Mouse (Mus musculus): ENCODE results near the gene 6030452D12Rik.

DNA sequence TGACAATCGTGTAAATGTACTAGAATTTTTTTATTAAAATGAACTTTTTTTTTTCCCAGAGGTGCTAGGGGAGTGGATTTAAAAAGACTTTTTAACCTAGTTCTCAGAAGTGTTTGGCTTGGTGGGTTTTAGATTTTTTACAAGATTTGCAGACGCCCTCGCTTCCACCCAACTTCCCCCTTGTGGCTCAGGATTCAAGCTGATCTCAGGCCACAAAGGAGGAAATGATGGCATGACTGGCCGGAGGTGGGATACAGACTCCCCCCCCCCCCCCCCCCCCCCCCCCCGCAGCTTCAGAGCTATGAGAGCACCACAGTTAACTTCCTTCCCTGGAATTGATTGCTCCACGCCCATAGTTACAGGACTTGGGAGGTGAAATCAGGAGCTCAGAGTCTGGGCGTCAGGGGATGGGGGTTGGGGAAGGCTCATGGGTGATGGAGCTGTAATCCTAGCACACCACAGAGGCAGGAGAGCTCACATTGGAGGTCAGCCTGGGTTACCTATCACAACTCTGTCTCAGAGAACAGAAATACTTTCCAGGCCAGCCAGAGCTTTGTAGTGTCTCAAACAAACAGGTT is 55.8 kb downstream of the 6030452D12Rik start:
- TF ChIP-seq CTCF (IDR thresholded peaks at IDR 0.05; ENCODE audit: low read depth) (no peak), EP300 (IDR thresholded peaks at IDR 0.05; ENCODE audit: low read depth) (no peak)
